Mouse (Mus musculus) forebrain, postnatal 0 days (tissue): ENCODE measurements around the gene Hfe2. TPM values are rescaled to one million over a fixed set of nuclear protein-coding genes. Genes with fewer than 3 reads are reported as not detected.

Experiments used
- ATAC-seq: fragments of 200-750 bp; cut with Nextera tagmentation; 2 replicates; pipeline ENCODE4 v1.8.0; 2017; ENCODE audit warnings: mild to moderate bottlenecking, moderate library complexity
- DNase-seq: peaks from one replicate; pipeline ENCODE4 v3.0.0-alpha.2; 2015
- H3K27ac ChIP-seq: fragments of 300-500 bp; sonication (generic); 2 replicates; pipeline ENCODE4 v1.5.1; 2014; ENCODE audit warnings: low read depth, mild to moderate bottlenecking, antibody characterized with exemption, low read length, moderate library complexity, mixed read lengths
- H3K27me3 ChIP-seq: fragments of 300-500 bp; sonication (generic); 2 replicates; pipeline ENCODE4 v1.6.1; 2014; ENCODE audit warnings: mild to moderate bottlenecking, low read length, mixed read lengths; ENCODE audit not compliant: insufficient read depth
- H3K36me3 ChIP-seq: fragments of 300-500 bp; sonication (generic); 2 replicates; pipeline ENCODE4 v1.6.1; 2014; ENCODE audit warnings: mild to moderate bottlenecking, moderate library complexity; ENCODE audit not compliant: insufficient read depth
- H3K4me1 ChIP-seq: fragments of 300-500 bp; sonication (generic); 2 replicates; pipeline ENCODE4 v1.6.1; 2014; ENCODE audit warnings: antibody characterized with exemption; ENCODE audit not compliant: insufficient read depth
- H3K4me2 ChIP-seq: fragments of 300-500 bp; sonication (generic); 2 replicates; pipeline ENCODE4 v1.6.1; 2014; ENCODE audit warnings: low read depth, mild to moderate bottlenecking, moderate library complexity
- H3K4me3 ChIP-seq: fragments of 300-500 bp; sonication (generic); 2 replicates; pipeline ENCODE4 v1.5.1; 2014; ENCODE audit warnings: low read depth, low read length, mixed read lengths
- H3K9ac ChIP-seq: fragments of 300-500 bp; sonication (generic); 2 replicates; pipeline ENCODE4 v1.6.1; 2014; ENCODE audit warnings: mild to moderate bottlenecking
- H3K9me3 ChIP-seq: fragments of 300-500 bp; sonication (generic); 2 replicates; pipeline ENCODE4 v1.6.1; 2016; ENCODE audit warnings: low read length
- CTCF ChIP-seq: sonication (generic); IDR thresholded peaks from 2 replicates; pipeline ENCODE4 v1.5.1; 2016; ENCODE audit warnings: antibody characterized with exemption, control low read depth, low read depth
- WGBS: fragments of 180-500 bp; shearing (Covaris S2); extraction: QIAGEN DNeasy Blood & Tissue Kit; methylation state at CpG from one replicate; pipeline ENCODE4 v1.1.7; 2014; 5-methylcytosine and 5-hydroxymethylcytosine counted together
- polyA plus RNA-seq: library from polyadenylated mRNA; unstranded; fragments of >200 nt; fragmentation: Nextera tagmentation; extraction: Ambion mirVana; gene quantifications from 2 replicates; pipeline ENCODE4 v1.2.1, GENCODE M21; 2015
- total RNA-seq: library from RNA; depleted of rRNA; stranded (reverse); fragments of >200 nt; gene quantifications from 2 replicates; pipeline ENCODE4 v1.2.3, GENCODE M21; 2014

Hfe2 gene
- total and polyA plus RNA-seq, 2 experiments from 2014 or later, result 1.4 to 1.6 TPM

DNA sequence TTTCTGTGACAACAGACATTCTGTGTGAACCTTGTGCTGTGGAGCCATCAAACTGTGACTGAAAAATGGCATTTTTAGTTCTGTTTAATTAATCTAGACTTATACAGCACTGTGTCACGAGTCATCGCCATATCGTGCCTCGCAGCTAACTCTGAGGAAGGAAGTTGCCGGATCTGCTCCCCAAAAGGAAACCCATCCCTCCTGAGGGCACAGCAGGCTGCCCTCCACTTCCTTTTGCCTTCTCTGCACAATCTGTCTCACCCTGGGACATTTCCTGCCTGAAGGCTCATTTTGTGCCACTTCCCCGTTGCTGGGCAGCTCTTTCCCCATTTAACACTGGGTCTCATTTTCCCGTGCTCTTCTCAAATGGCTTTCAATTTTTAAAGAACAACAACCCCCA is 39.7 kb downstream of the Hfe2 start:
- no peak for ATAC-seq
- no peak for DNase-seq
- Histone ChIP-seq H3K4me2 (no peak overlapping the region), H3K27ac (no peak overlapping the region), H3K9ac (no peak overlapping the region), H3K9me3 (no peaks in the 10 kb centered on the region), H3K4me3 (no peak overlapping the region), H3K36me3 (peaks cover 14% of the 10 kb centered on the region), H3K27me3 (no peaks in the 10 kb centered on the region), H3K4me1 (peaks cover 16% of the 10 kb centered on the region; the same call in 1 of the 2 replicates)
- no peak for TF ChIP-seq CTCF
- 81% methylated on average over 7 of the region's 7 CpGs for WGBS

DNA sequence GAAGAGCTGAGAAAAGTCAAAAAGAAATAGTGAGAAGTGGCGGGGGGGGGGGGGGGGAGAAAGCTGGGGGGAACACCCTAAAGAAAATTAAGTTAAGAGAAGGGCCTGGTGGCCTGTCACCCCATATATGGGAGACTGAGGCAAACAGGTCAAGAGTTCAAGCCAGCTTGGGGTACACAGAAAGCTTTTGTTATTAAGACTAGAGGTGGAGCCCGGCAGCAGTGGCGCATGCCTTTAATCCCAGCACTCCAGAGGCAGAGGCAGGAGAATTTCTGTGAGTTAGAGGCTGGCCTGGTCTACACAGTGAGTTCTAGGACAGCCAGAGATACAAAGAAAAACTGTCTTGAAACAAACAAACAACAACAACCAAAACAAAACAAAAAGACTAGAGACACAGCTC is 40.1 kb downstream of the Hfe2 start:
- WGBS, result 93% methylated on average over 3 of the region's 3 CpGs
- Histone ChIP-seq H3K27ac (no peak overlapping the region), H3K4me1 (0 out of 2 replicates have a peak, but pooled peaks cover 12% of the 10 kb centered on the region), H3K4me2 (no peak overlapping the region), H3K27me3 (no peaks in the 10 kb centered on the region), H3K9ac (no peak overlapping the region), H3K9me3 (no peaks in the 10 kb centered on the region), H3K4me3 (no peak overlapping the region), H3K36me3 (peaks cover 9% of the 10 kb centered on the region)
- ATAC-seq (no peak), DNase-seq (no peak)
- no peak for TF ChIP-seq CTCF

DNA sequence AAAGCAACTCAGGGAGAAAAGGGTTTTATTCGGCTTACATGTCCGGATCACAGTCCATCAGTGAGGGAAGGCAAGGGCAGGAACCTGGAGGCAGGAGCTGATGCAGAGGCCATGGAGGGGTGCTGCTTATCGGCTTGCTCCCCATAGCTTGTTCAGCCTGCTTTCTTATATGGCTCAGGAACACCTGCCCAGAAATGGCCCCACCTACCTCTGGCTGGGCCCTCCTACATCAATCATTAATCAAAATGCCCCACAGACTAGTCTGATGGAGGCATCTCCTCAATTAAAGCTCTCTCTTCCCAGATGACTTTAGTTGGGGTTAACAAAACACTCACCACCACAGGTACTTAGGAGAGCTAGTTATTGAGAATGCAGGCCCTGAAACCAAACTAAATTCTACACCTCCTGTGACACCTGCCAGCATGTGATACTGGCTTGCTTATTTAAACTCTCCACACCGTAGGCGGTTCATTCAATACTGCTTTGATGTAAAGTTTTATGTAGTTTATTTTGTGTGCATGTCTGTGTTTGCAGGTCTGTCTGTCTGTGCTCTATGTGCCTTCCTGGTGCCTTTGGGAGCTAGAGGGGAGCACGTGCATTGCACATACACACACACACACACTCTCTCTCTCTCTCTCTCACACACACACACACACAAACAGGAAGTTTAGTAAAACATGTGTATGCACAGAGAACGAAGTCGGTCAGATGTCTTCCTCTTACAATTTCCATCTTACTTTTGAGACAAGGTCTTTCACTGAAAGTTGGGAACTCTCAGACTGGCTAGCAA is 41.9 kb downstream of the Hfe2 start:
- no peak for TF ChIP-seq CTCF
- DNase-seq, result no peak
- Histone ChIP-seq H3K27ac (no peak overlapping the region), H3K36me3 (no peaks in the 10 kb centered on the region), H3K4me3 (no peak overlapping the region), H3K27me3 (no peaks in the 10 kb centered on the region), H3K9ac (no peak overlapping the region), H3K4me2 (no peak overlapping the region), H3K4me1 (no peaks in the 10 kb centered on the region), H3K9me3 (no peaks in the 10 kb centered on the region)
- no peak for ATAC-seq
- WGBS, result 90% methylated on average over 8 of the region's 8 CpGs

DNA sequence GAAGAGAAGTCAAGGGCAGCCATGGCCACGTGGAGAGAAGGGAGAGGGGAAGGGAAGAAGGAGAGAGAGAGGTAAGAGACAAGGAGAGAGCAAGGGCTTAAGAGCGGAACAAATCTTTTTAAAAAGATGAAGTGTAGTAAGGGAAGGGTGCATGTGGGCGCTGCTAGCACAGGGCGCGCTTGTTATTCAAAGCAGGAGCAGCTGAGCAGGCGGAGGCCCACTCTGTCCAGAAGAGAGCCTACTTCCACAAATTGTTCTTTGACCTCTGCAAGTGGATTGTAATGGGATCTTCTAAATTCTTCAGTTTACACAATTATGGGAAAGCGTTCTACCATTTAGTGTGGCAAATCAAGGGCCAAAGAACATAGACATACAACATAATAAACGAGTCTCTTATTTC is 43.6 kb downstream of the Hfe2 start:
- Histone ChIP-seq H3K36me3 (no peaks in the 10 kb centered on the region), H3K9me3 (no peaks in the 10 kb centered on the region), H3K27ac (no peak overlapping the region), H3K4me3 (no peak overlapping the region), H3K4me2 (no peak overlapping the region), H3K4me1 (no peaks in the 10 kb centered on the region), H3K9ac (no peak overlapping the region), H3K27me3 (no peaks in the 10 kb centered on the region)
- 79% methylated on average over 8 of the region's 8 CpGs for WGBS
- no peak for DNase-seq
- ATAC-seq, result no peak
- TF ChIP-seq CTCF, result no peak

DNA sequence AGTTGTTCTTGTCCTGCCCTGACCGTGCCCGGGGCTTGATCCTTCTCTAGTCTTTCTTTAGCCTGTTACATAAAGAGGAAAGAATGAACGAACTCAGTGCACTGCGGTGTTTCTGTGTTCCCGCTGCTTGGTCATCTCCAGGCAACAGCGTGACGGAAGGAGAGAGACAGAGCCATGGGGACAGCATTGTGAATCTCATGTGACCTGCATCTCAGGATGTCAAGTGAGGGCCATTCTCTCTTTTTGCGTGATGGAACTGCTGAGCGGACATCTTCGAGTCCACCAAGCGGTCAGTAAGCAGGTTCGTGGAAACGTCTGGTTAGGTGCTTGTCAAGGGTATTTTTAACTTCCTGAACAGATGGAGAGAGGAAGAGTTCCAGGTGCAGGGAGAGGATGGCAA is 44.5 kb downstream of the Hfe2 start:
- WGBS, result 91% methylated on average over 13 of the region's 13 CpGs
- no peak for ATAC-seq
- no peak overlapping the region for H3K9ac ChIP-seq

DNA sequence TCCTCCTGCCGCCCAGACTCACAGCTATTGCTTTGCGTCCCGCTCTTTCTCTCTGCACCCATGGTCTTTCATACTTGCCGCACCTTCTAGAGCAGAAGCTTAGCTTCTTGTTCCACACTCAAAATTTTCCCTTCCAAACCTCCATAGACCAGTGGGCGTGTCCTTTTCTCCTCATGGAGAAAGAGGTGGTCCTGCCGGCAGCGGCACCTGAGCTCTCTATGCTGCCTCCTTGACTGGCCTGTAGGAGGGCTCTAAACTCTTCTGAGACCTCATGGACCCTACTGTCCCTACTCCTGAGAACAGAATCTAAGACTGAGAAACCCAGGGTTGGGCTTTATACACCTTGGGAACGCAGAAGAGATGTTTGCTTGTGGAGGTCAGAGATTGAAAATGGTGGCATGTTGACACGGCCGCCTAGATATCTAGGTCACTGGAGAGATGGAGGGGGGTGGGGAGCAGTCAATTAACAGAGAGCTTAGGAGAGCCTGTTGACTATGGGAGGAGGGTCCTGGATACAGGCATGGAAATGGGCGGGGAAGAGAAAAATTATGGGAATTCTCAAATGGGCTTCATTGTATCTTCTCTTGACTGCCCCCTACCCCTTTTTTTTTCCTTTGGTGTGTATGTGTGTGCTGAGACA is 45.1 kb downstream of the Hfe2 start:
- H3K4me1 ChIP-seq, result no peaks in the 10 kb centered on the region
- no peaks in the 10 kb centered on the region for H3K27me3 ChIP-seq
- no peak overlapping the region for H3K27ac ChIP-seq
- WGBS, result 91% methylated on average over 11 of the region's 11 CpGs
- no peak overlapping the region for H3K4me2 ChIP-seq
- ATAC-seq (no peak), DNase-seq (no peak)
- H3K4me3 ChIP-seq, result no peak overlapping the region
- TF ChIP-seq CTCF, result no peak
- no peaks in the 10 kb centered on the region for H3K36me3 ChIP-seq
- no peaks in the 10 kb centered on the region for H3K9me3 ChIP-seq
- H3K9ac ChIP-seq, result no peak overlapping the region

More for the DNA sequence above, 44.5 kb downstream of the Hfe2 start:
- no peak for DNase-seq
- Histone ChIP-seq H3K27ac (no peak overlapping the region), H3K27me3 (no peaks in the 10 kb centered on the region), H3K4me2 (no peak overlapping the region), H3K9me3 (no peaks in the 10 kb centered on the region), H3K4me3 (no peak overlapping the region), H3K36me3 (no peaks in the 10 kb centered on the region), H3K4me1 (no peaks in the 10 kb centered on the region)
- no peak for TF ChIP-seq CTCF

DNA sequence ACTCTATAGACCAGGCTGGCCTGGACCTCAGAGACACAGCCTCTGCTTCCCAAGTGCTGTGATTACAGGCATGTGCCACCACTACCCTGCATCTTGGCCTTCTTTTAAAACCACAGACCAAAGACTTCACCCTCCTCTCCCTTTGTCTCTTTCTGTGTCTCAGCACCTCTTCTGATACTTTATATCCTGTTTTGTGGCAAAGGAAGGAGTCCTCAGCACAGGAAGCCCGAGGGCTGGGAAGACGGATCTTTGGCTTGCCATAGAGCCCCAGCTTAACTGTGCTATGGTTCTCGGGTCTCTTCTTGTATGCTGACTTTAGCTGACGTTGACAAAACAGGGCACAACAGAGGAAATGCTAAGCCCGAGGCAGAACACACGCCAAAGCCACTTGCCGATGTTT is 45.7 kb downstream of the Hfe2 start:
- Histone ChIP-seq H3K36me3 (no peaks in the 10 kb centered on the region), H3K9me3 (no peaks in the 10 kb centered on the region), H3K9ac (no peak overlapping the region), H3K27ac (no peak overlapping the region), H3K27me3 (no peaks in the 10 kb centered on the region), H3K4me2 (no peak overlapping the region), H3K4me1 (no peaks in the 10 kb centered on the region), H3K4me3 (no peak overlapping the region)
- no peak for ATAC-seq
- WGBS, result 76% methylated on average over 7 of the region's 7 CpGs
- no peak for TF ChIP-seq CTCF
- no peak for DNase-seq
